Mouse (Mus musculus) stomach, postnatal 0 days (tissue): ENCODE data around the gene Gm17542. TPM values are rescaled to one million over a fixed set of nuclear protein-coding genes. Genes with fewer than 3 reads are reported as not detected.

Source experiments
- ATAC-seq: fragments of 200-750 bp; cut with Nextera tagmentation; 2 replicates; pipeline ENCODE4 v1.8.0; 2017; ENCODE audit not compliant: low FRiP score, low TSS enrichment
- DNase-seq: peaks from one replicate; pipeline ENCODE4 v3.0.0-alpha.2; 2016; ENCODE audit warnings: low spot score
- H3K27ac ChIP-seq: fragments of 300-500 bp; sonication (generic); replicated peaks from 2 replicates; pipeline ENCODE4 v1.5.1; 2014; ENCODE audit warnings: mild to moderate bottlenecking, control low read depth
- H3K27me3 ChIP-seq: fragments of 300-500 bp; sonication (generic); 2 replicates; pipeline ENCODE4 v1.6.1; 2014; ENCODE audit warnings: low read length; ENCODE audit not compliant: control insufficient read depth, insufficient read depth
- H3K36me3 ChIP-seq: fragments of 300-500 bp; sonication (generic); 2 replicates; pipeline ENCODE4 v1.6.1; 2014; ENCODE audit warnings: low read length, mixed read lengths; ENCODE audit not compliant: control insufficient read depth, insufficient read depth
- H3K4me1 ChIP-seq: fragments of 300-500 bp; sonication (generic); replicated peaks from 2 replicates; pipeline ENCODE4 v1.6.1; 2014; ENCODE audit warnings: antibody characterized with exemption; ENCODE audit not compliant: control insufficient read depth, insufficient read depth
- H3K4me2 ChIP-seq: fragments of 300-500 bp; sonication (generic); replicated peaks from 2 replicates; pipeline ENCODE4 v1.6.1; 2014; ENCODE audit warnings: low read depth, mild to moderate bottlenecking, control low read depth, moderate library complexity
- H3K4me3 ChIP-seq: fragments of 300-500 bp; sonication (generic); 2 replicates; pipeline ENCODE4 v1.5.1; 2014; ENCODE audit warnings: low read depth, low read length, control low read depth
- H3K9ac ChIP-seq: fragments of 300-500 bp; sonication (generic); 2 replicates; pipeline ENCODE4 v1.6.1; 2014; ENCODE audit warnings: mild to moderate bottlenecking, low read length, control low read depth, mixed read lengths
- H3K9me3 ChIP-seq: fragments of 300-500 bp; sonication (generic); 2 replicates; pipeline ENCODE4 v1.6.1; 2016; ENCODE audit warnings: low read length; ENCODE audit not compliant: control insufficient read depth
- CTCF ChIP-seq: IDR thresholded peaks from 2 replicates; pipeline ENCODE4 v1.5.1; 2016; ENCODE audit warnings: antibody characterized with exemption, low read depth, mild to moderate bottlenecking, moderate library complexity
- EP300 ChIP-seq: optimal IDR thresholded peaks from 2 replicates; pipeline ENCODE3; 2016; ENCODE audit warnings: antibody characterized with exemption
- WGBS: fragments of 180-500 bp; shearing (Covaris S2); extraction: QIAGEN DNeasy Blood & Tissue Kit; methylation state at CpG from one replicate; pipeline ENCODE4 v1.1.7; 2014; 5-methylcytosine and 5-hydroxymethylcytosine counted together
- polyA plus RNA-seq: library from polyadenylated mRNA; unstranded; fragments of >200 nt; fragmentation: Nextera tagmentation; extraction: Ambion mirVana; gene quantifications from 2 replicates; pipeline ENCODE4 v1.2.1, GENCODE M21; 2015

Gene Gm17542
- polyA plus RNA-seq, 1 experiment from 2014 or later, result not detected

GRCm38 (mm10) chr10:58675533-58675932, 42.5 kb downstream of the Gm17542 start, which contains the start of gene Edar:
Edar (minus strand) TSS chr10:58675654.
- no peaks in the 10 kb centered on the region for H3K27me3 ChIP-seq
- ATAC-seq (peak; percentile 84), DNase-seq (peak; percentile 87)
- no peaks in the 10 kb centered on the region for H3K4me1 ChIP-seq
- no peaks in the 10 kb centered on the region for H3K36me3 ChIP-seq
- H3K9me3 ChIP-seq, result no peaks in the 10 kb centered on the region
- peak within 1 kb of the TSS; percentile 39 for H3K4me3 ChIP-seq
- TF ChIP-seq EP300 (no peak), CTCF (peak; percentile 94)
- H3K4me2 ChIP-seq, result peak within 1 kb of the TSS; percentile 60
- peak within 1 kb of the TSS; percentile 59 for H3K9ac ChIP-seq
- 1% methylated on average over 20 of the region's 20 CpGs for WGBS
- no peak within 1 kb of the TSS for H3K27ac ChIP-seq

GRCm38 (mm10) chr10:58673278-58674061, 44.5 kb downstream of the Gm17542 start:
- peak overlapping the region; percentile 60 for H3K4me2 ChIP-seq
- H3K4me1 ChIP-seq, result no peaks in the 10 kb centered on the region
- no peaks in the 10 kb centered on the region for H3K27me3 ChIP-seq
- H3K4me3 ChIP-seq, result peak overlapping the region; percentile 22; the same call in 1 of the 2 replicates
- H3K9ac ChIP-seq, result no peak overlapping the region
- DNase-seq, result peak; percentile 67
- no peak for ATAC-seq
- H3K36me3 ChIP-seq, result no peaks in the 10 kb centered on the region
- TF ChIP-seq CTCF (peak; percentile 83), EP300 (no peak)
- H3K27ac ChIP-seq, result no peak overlapping the region
- 34% methylated on average over 15 of the region's 15 CpGs for WGBS
- H3K9me3 ChIP-seq, result no peaks in the 10 kb centered on the region

DNA sequence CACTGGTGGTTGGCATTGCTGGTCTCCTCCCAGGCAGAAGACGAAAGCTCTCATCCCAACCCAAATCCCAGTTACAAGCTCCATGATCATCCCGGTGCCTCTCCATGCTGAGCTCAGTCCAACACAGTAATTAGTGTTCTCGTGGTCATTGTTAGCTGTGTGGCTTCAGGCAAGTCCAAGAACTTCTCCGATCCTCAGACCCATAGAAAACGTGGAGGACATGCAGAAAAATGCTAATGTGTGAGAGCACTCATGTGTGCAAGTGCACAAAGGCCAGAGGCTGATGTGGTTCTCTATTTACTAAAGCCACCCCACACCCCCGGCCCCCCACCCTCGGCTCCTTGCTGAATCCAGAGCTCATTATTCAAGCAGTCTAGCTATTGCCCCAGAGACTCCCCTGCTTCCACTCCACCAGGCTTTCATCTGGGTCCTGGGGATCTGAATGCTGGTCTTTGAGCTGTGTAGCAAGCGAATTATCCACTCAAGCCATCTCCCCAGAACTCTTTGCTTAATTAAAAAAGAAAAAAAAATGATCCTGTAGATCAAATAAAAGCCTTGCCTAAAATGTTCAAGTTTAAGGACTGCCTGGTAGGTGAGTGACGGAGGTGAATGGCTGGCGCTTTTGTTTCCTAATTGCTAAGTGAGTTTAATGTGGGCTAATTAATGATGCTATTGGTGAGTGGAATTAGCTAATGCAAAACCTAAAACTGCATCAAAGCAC, 45.3 kb downstream of the Gm17542 start:
- Histone ChIP-seq H3K4me2 (no peak overlapping the region), H3K9ac (no peak overlapping the region), H3K4me1 (no peaks in the 10 kb centered on the region), H3K27ac (no peak overlapping the region), H3K27me3 (no peaks in the 10 kb centered on the region), H3K36me3 (no peaks in the 10 kb centered on the region), H3K9me3 (no peaks in the 10 kb centered on the region), H3K4me3 (no peak overlapping the region)
- 72% methylated on average over 10 of the region's 10 CpGs for WGBS
- DNase-seq, result no peak
- no peak for ATAC-seq
- TF ChIP-seq EP300 (no peak), CTCF (no peak)

DNA sequence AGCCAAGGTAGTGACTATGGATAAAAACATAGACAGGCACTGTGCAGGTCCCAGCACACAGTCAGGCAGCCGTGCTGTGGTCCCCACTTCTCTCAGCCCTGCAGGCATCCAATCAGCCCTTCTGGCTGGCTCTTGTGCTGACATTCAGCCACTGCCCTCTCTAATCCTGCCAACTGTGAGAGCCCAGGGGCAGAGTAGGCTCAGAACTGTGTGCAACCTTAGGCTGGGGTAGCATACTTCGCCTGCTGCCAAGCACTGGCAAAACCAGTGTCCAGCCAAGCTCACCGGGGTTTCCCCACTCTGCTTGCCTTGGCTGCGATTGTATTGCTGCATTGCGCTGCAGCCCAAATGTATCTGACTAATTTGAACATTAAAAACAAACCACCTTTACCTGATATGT, 54.1 kb downstream of the Gm17542 start:
- 0 out of 2 replicates have a peak, but pooled peaks have one; percentile 2 for ATAC-seq
- Histone ChIP-seq H3K4me2 (no peak overlapping the region), H3K27me3 (no peaks in the 10 kb centered on the region), H3K36me3 (no peaks in the 10 kb centered on the region), H3K27ac (no peak overlapping the region), H3K9ac (no peak overlapping the region), H3K9me3 (no peaks in the 10 kb centered on the region), H3K4me3 (no peak overlapping the region), H3K4me1 (no peaks in the 10 kb centered on the region)
- TF ChIP-seq EP300, result no peak
- no peak for TF ChIP-seq CTCF
- no peak for DNase-seq
- WGBS, result 68% methylated on average over 5 of the region's 5 CpGs

Other genes starting within 250 kb of the Gm17542 start
- 2.2 TPM in 2 replicates for gene Ccdc138, start 220.3 kb downstream of the Gm17542 start, polyA plus RNA-seq
- 0.64 and 0.73 TPM in 2 replicates for gene Edar, start 42.6 kb downstream of the Gm17542 start, polyA plus RNA-seq
- 0.33 and 0.45 TPM in 2 replicates for gene Sh3rf3, start 95.1 kb upstream of the Gm17542 start, polyA plus RNA-seq